Mouse (Mus musculus) subcutaneous adipose tissue, adult 2 months (tissue): ENCODE data around the gene Cetn4. TPM values are rescaled to one million over a fixed set of nuclear protein-coding genes. Genes with fewer than 3 reads are reported as not detected.

Source experiments
- polyA plus RNA-seq: library from polyadenylated mRNA; depleted of rRNA; stranded (reverse); fragments of >200 nt; gene quantifications from 2 replicates; pipeline ENCODE4 v1.2.3, GENCODE M21; 2012; ENCODE audit warnings: low replicate concordance; rRNA removed

Cetn4 gene
- polyA plus RNA-seq = 0.46 and 0.70 TPM in 2 replicates

DNA sequence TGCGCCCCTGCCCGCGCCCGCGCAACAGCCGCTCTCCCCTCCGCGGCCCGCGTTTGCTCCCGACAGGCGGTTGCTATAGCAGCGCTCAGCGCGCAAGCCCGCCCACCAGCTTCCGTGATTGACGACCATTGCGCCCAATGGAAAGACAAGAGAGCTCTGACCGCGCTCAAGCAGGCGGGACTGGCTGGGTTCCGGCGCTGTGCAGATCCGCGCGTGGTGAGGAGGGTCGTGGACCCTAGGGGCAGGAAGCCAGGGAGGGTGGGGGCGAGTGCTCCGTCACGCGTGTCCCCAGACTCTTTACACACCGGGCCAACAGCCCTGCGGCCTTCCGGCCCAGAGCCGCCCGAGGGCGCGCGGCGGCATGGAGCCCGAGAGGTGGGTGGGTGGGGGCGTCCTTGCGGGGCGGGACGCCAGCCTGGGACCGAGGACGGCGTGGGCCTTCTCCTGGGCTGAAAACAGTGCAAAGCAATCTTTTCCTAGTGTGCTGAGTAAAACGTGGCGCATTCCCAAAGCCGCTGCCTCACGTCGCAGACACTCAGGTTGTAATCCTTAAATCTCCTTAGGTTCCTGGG lies at the start of gene Cetn4, which contains the start of gene Bbs12:
TSS of gene Cetn4 (minus strand) at position 339 of the 572 bp plus-strand sequence.
TSS of gene Bbs12 (plus strand) at position 185 of the 572 bp plus-strand sequence.

DNA sequence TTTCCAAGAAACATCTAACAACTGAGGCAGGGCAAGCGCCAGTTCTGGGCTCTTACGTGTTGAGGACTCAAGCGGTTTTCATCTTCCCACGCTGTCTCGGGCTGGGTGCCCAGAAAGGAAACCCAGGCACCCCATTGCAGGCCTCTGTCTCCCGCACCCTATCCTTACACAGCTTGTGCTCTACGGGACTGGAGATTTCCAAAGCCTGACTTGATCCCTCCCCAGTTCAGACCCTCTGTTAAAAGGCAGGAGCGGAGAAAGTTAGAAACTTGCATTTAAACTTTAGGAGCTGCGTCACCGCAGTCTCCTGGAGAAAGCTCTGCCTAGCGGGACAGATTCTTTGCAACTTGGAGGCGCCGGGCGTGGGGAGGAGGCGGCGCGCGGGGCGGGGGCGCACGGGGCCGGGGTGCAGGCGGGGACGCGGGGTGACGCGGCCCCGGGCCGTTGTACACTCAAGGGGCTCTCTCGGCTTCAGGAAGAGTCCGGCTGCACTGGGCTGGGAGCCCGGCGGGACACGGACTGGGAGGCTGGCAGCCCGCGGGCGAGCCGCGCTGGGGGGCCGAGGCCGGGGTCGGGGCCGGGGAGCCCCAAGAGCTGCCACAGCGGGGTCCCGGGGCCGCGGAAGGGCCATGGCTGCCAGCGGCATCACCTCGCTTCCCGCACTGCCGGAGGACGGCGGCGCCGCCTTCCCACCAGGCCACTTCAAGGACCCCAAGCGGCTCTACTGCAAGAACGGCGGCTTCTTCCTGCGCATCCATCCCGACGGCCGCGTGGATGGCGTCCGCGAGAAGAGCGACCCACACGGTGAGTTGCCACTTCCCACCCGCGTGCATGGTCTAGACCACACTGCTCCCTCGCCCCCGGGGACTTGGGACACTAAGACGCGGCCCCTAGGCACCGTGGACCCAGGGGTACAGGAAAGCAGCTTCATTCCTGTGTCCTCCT lies 36.0 kb upstream of the Cetn4 start, which contains the start of gene Fgf2:
TSS of gene Fgf2 (plus strand) at position 126 of the 945 bp plus-strand sequence.

Other genes with a start within 250 kb of the Cetn4 start
- not detected in 2 replicates for gene Adad1, start 249.2 kb downstream of the Cetn4 start, polyA plus RNA-seq
- gene Il2, start 186.7 kb downstream of the Cetn4 start, polyA plus RNA-seq = not detected in 2 replicates
- gene Il21, start 80.1 kb downstream of the Cetn4 start, polyA plus RNA-seq = not detected in 2 replicates
- 0.92 and 2.3 TPM in 2 replicates for gene Bbs12, start 154 bp downstream of the Cetn4 start, polyA plus RNA-seq
- 10.0 and 14.7 TPM in 2 replicates for gene Fgf2, start 35.6 kb upstream of the Cetn4 start, polyA plus RNA-seq
- 3.1 and 3.3 TPM in 2 replicates for gene Spata5, start 107.2 kb upstream of the Cetn4 start, polyA plus RNA-seq
- 20.3 and 21.1 TPM in 2 replicates for gene Nudt6, start 107.5 kb upstream of the Cetn4 start, polyA plus RNA-seq